Mouse (Mus musculus) embryo, embryonic 10 days (tissue): Measurements from ENCODE around the gene Ikzf5.
A peak's percentile ranks its signal among the peaks of the same experiment; 100 is the strongest.
"Not testable (repeated sequence)": the region's sequence is repeated elsewhere in the genome, so short reads cannot be mapped to it uniquely, and the experiment has no call there.

Experiments used
- DNase-seq: peaks from one replicate; pipeline ENCODE4 v3.0.0-alpha.2; 2015; ENCODE audit warnings: low spot score

Gene Ikzf5

GRCm38 (mm10) chr7:131410416-131411058 is at the start of gene Ikzf5, which contains the start of gene Acadsb:
Ikzf5 (minus strand) TSS chr7:131410521.
Acadsb (plus strand) TSS chr7:131410601.
- DNase-seq, result peak; percentile 96

- DNase-seq, result no peak
Measured at GRCm38 (mm10) chr7:131456714-131457113, 46.4 kb upstream of the Ikzf5 start.

GRCm38 (mm10) chr7:131437051-131437450 is 26.7 kb upstream of the Ikzf5 start:
- DNase-seq, result no peak

- DNase-seq, result no peak
Measured at GRCm38 (mm10) chr7:131434276-131434675, 24.0 kb upstream of the Ikzf5 start.

GRCm38 (mm10) chr7:131432244-131432643 is 21.9 kb upstream of the Ikzf5 start:
- peak; percentile 83 for DNase-seq

- no peak for DNase-seq
Measured at GRCm38 (mm10) chr7:131427331-131427730, 17.0 kb upstream of the Ikzf5 start.

GRCm38 (mm10) chr7:131424912-131425311 is 14.6 kb upstream of the Ikzf5 start:
- DNase-seq, result no peak

- DNase-seq, result no peak
Measured at GRCm38 (mm10) chr7:131417605-131418004, 7.3 kb upstream of the Ikzf5 start.

- not testable (repeated sequence) for DNase-seq
Measured at GRCm38 (mm10) chr7:131416742-131417141, 6.4 kb upstream of the Ikzf5 start.

- no peak for DNase-seq
Measured at GRCm38 (mm10) chr7:131411941-131412270, 1.6 kb upstream of the Ikzf5 start.

GRCm38 (mm10) chr7:131411221-131411940 is 1.1 kb upstream of the Ikzf5 start:
- no peak for DNase-seq

GRCm38 (mm10) chr7:131409988-131410385 is 334 bp downstream of the Ikzf5 start:
- no peak for DNase-seq

GRCm38 (mm10) chr7:131409321-131409987 is 867 bp downstream of the Ikzf5 start:
- DNase-seq, result peak; percentile 54

GRCm38 (mm10) chr7:131391761-131392160 is 18.6 kb downstream of the Ikzf5 start:
- not testable (repeated sequence) for DNase-seq

- peak; percentile 14 for DNase-seq
Measured at GRCm38 (mm10) chr7:131371880-131372651, 38.3 kb downstream of the Ikzf5 start.

- DNase-seq, result no peak
Measured at GRCm38 (mm10) chr7:131371470-131371860, 38.9 kb downstream of the Ikzf5 start.

- peak; percentile 95 for DNase-seq
Measured at GRCm38 (mm10) chr7:131370648-131371469, 39.5 kb downstream of the Ikzf5 start, which contains the start of gene Pstk. Pstk (plus strand) TSS chr7:131371141.

- DNase-seq, result no peak
Measured at GRCm38 (mm10) chr7:131364131-131364530, 46.2 kb downstream of the Ikzf5 start.

- DNase-seq, result peak; percentile 99
Measured at GRCm38 (mm10) chr7:131362615-131363300, 47.6 kb downstream of the Ikzf5 start, which contains the start of gene 2310057M21Rik. 2310057M21Rik (minus strand) TSS chr7:131362759.

- no peak for DNase-seq
Measured at GRCm38 (mm10) chr7:131362269-131362614, 48.1 kb downstream of the Ikzf5 start.

- no peak for DNase-seq
Measured at GRCm38 (mm10) chr7:131356105-131356504, 54.2 kb downstream of the Ikzf5 start.
